Mouse (Mus musculus): ENCODE results near the gene Pef1.

DNA sequence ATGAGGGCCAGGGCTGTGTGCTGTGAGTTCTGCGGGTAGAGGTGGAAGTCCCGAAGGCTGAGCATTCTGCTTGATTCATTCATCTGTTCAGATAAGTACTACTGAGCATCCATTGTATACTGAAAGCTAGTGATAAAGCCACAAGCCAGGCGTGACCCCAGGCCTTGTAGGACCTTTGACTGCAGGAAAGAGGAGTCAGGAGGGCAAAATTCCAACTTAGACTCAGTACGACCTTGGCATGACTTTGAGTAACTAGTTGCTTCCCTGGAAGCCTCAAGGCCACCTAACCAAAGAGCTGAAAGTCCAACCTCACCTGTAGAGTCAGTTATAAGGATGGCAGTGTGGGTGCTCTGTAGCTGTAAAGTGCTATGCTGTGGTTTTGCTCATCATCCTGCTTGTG is 18.4 kb downstream of the Pef1 start:
- no peak for TF ChIP-seq POLR2A (IDR thresholded peaks at IDR 0.05; ENCODE audit: insufficient read depth, low read length)
- TF ChIP-seq CTCF (IDR thresholded peaks at IDR 0.05; ENCODE audit: low read depth, low read length), result no peak

All from ES-Bruce4 (cell line).